Mouse (Mus musculus) kidney, postnatal 14 days (tissue): ENCODE measurements around the gene Tbrg4.

Source experiments
- DNase-seq: peaks from one replicate; pipeline ENCODE4 v3.0.0; 2022; ENCODE audit warnings: mixed read lengths

The Tbrg4 gene

GRCm38 (mm10) chr11:6588295-6588694 lies 37.6 kb downstream of the Tbrg4 start:
- DNase-seq, result no peak

GRCm38 (mm10) chr11:6587249-6587940 lies 38.5 kb downstream of the Tbrg4 start:
- DNase-seq, result no peak

GRCm38 (mm10) chr11:6586660-6587059 lies 39.2 kb downstream of the Tbrg4 start:
- DNase-seq, result no peak

- no peak for DNase-seq
Observed at GRCm38 (mm10) chr11:6585748-6586147, 40.1 kb downstream of the Tbrg4 start.

- DNase-seq, result no peak
Observed at GRCm38 (mm10) chr11:6581560-6581959, 44.3 kb downstream of the Tbrg4 start.

GRCm38 (mm10) chr11:6580065-6580750 lies 45.7 kb downstream of the Tbrg4 start:
- no peak for DNase-seq

- no peak for DNase-seq
Observed at GRCm38 (mm10) chr11:6579361-6579760, 46.5 kb downstream of the Tbrg4 start.

- no peak for DNase-seq
Observed at GRCm38 (mm10) chr11:6576151-6576550, 49.7 kb downstream of the Tbrg4 start.

- no peak for DNase-seq
Observed at GRCm38 (mm10) chr11:6569410-6569777, 56.5 kb downstream of the Tbrg4 start.

GRCm38 (mm10) chr11:6568584-6569409 lies 57.1 kb downstream of the Tbrg4 start:
- DNase-seq, result peak; percentile 12

- no peak for DNase-seq
Observed at GRCm38 (mm10) chr11:6567951-6568350, 57.9 kb downstream of the Tbrg4 start.

- DNase-seq, result no peak
Observed at GRCm38 (mm10) chr11:6566496-6566895, 59.4 kb downstream of the Tbrg4 start.
